Mouse (Mus musculus): ENCODE data around the gene Tyw5.

The Tyw5 gene

GRCm38 (mm10) chr1:57386519-57386918, 20.4 kb downstream of the Tyw5 start:
- no peak for DNase-seq

GRCm38 (mm10) chr1:57377376-57378341, 29.2 kb downstream of the Tyw5 start, which contains the start of gene 1700066M21Rik:
1700066M21Rik (plus strand) TSS chr1:57377620.
- peak; percentile 94 for DNase-seq

GRCm38 (mm10) chr1:57376806-57377205, 30.1 kb downstream of the Tyw5 start:
- DNase-seq, result no peak

- DNase-seq, result no peak
Observed at GRCm38 (mm10) chr1:57375276-57375675, 31.6 kb downstream of the Tyw5 start.

- no peak for DNase-seq
Observed at GRCm38 (mm10) chr1:57370451-57370850, 36.5 kb downstream of the Tyw5 start.

GRCm38 (mm10) chr1:57369111-57369510, 37.8 kb downstream of the Tyw5 start:
- no peak for DNase-seq

- DNase-seq, result no peak
Observed at GRCm38 (mm10) chr1:57367446-57367845, 39.5 kb downstream of the Tyw5 start.

GRCm38 (mm10) chr1:57358546-57358945, 48.4 kb downstream of the Tyw5 start:
- no peak for DNase-seq

GRCm38 (mm10) chr1:57351941-57352340, 55.0 kb downstream of the Tyw5 start:
- DNase-seq, result no peak

GRCm38 (mm10) chr1:57347487-57347886, 59.4 kb downstream of the Tyw5 start:
- DNase-seq, result no peak

- no peak for DNase-seq
Observed at GRCm38 (mm10) chr1:57341197-57341596, 65.7 kb downstream of the Tyw5 start.

- DNase-seq, result peak; percentile 6
Observed at GRCm38 (mm10) chr1:57339156-57339796, 67.6 kb downstream of the Tyw5 start.
